Mouse (Mus musculus) hindbrain, embryonic 14.5 days (tissue): ENCODE results near the gene Tpsab1. TPM values are rescaled to one million over a fixed set of nuclear protein-coding genes. Genes with fewer than 3 reads are reported as not detected.

Experiments used
- polyA plus RNA-seq: library from polyadenylated mRNA; unstranded; fragments of >200 nt; fragmentation: Nextera tagmentation; extraction: Ambion mirVana; gene quantifications from 2 replicates; pipeline ENCODE4 v1.2.1, GENCODE M21; 2014

The Tpsab1 gene
- polyA plus RNA-seq, 1 experiment from 2014 or later, result not detected

Other genes with a start within 250 kb of the Tpsab1 start
- gene Telo2, start 229.6 kb downstream of the Tpsab1 start, polyA plus RNA-seq, result 39.8 and 41.7 TPM in 2 replicates
- not detected in 2 replicates for gene Ptx4, start 224.8 kb downstream of the Tpsab1 start, polyA plus RNA-seq
- 28.1 and 29.4 TPM in 2 replicates for gene Clcn7, start 212.2 kb downstream of the Tpsab1 start, polyA plus RNA-seq
- not detected in 2 replicates for gene Ccdc154, start 183.1 kb downstream of the Tpsab1 start, polyA plus RNA-seq
- not detected in 2 replicates for gene Gm38655, start 170.1 kb downstream of the Tpsab1 start, polyA plus RNA-seq
- gene BC003965, start 161.0 kb downstream of the Tpsab1 start, polyA plus RNA-seq, result 30.3 and 31.5 TPM in 2 replicates
- 9.4 and 9.9 TPM in 2 replicates for gene Unkl, start 157.2 kb downstream of the Tpsab1 start, polyA plus RNA-seq
- gene Gnptg, start 105.4 kb downstream of the Tpsab1 start, polyA plus RNA-seq, result 90.5 and 91.1 TPM in 2 replicates
- 52.1 and 53.4 TPM in 2 replicates for gene Tsr3, start 105.4 kb downstream of the Tpsab1 start, polyA plus RNA-seq
- 10.8 and 15.9 TPM in 2 replicates for gene Baiap3, start 89.2 kb downstream of the Tpsab1 start, polyA plus RNA-seq
- gene Ube2i, start 70.9 kb downstream of the Tpsab1 start, polyA plus RNA-seq, result 430 and 441 TPM in 2 replicates
- gene Prss34, start 47.2 kb downstream of the Tpsab1 start, polyA plus RNA-seq, result not detected in 2 replicates
- not detected in 2 replicates for gene Prss28, start 36.9 kb downstream of the Tpsab1 start, polyA plus RNA-seq
- gene Prss29, start 26.9 kb downstream of the Tpsab1 start, polyA plus RNA-seq, result not detected in 2 replicates
- gene Tpsb2, start 20.7 kb upstream of the Tpsab1 start, polyA plus RNA-seq, result 0.36 TPM in 1 of 2 replicates, not detected in the other
- 1.2 TPM in 1 of 2 replicates, not detected in the other for gene Tpsg1, start 23.7 kb upstream of the Tpsab1 start, polyA plus RNA-seq
- gene Cacna1h, start 88.2 kb upstream of the Tpsab1 start, polyA plus RNA-seq, result 10.6 and 14.1 TPM in 2 replicates
- gene Tekt4, start 109.1 kb upstream of the Tpsab1 start, polyA plus RNA-seq, result 1.2 and 2.4 TPM in 2 replicates
- 0.47 and 0.76 TPM in 2 replicates for gene Sstr5, start 151.7 kb upstream of the Tpsab1 start, polyA plus RNA-seq
- 18.5 and 20.1 TPM in 2 replicates for gene Sox8, start 225.1 kb upstream of the Tpsab1 start, polyA plus RNA-seq
- 22.4 and 24.9 TPM in 2 replicates for gene Lmf1, start 233.5 kb upstream of the Tpsab1 start, polyA plus RNA-seq